Mouse (Mus musculus) embryonic facial prominence, embryonic 11.5 days (tissue): ENCODE measurements at regions not wholly inside any gene's neighbourhood (a gene's known extent, or its start where the extent isn't known, plus 50 kb on each side); places are given as distances from the start of the nearest gene placed in this dataset.

Experiments
- ATAC-seq: fragments of 200-750 bp; cut with Nextera tagmentation; replicated peaks from 2 replicates; pipeline ENCODE4 v1.8.0; 2017; ENCODE audit warnings: low read depth; ENCODE audit not compliant: insufficient number of reproducible peaks, low FRiP score, low TSS enrichment
- DNase-seq: peaks from one replicate; pipeline ENCODE4 v3.0.0-alpha.2; 2015; ENCODE audit warnings: low spot score
- H3K27ac ChIP-seq: fragments of 300-500 bp; sonication (generic); replicated peaks from 2 replicates; pipeline ENCODE4 v1.5.1; 2014; ENCODE audit warnings: mild to moderate bottlenecking, low read depth, low read length, control low read depth
- H3K27me3 ChIP-seq: fragments of 300-500 bp; sonication (generic); 2 replicates; pipeline ENCODE4 v1.6.1; 2014; ENCODE audit warnings: mild to moderate bottlenecking, low read length, moderate library complexity, mixed read lengths; ENCODE audit not compliant: control insufficient read depth, insufficient read depth
- H3K36me3 ChIP-seq: fragments of 300-500 bp; sonication (generic); replicated peaks from 2 replicates; pipeline ENCODE4 v1.6.1; 2014; ENCODE audit warnings: low read depth, mild to moderate bottlenecking, low read length, moderate library complexity, mixed read lengths; ENCODE audit not compliant: control insufficient read depth, insufficient read depth
- H3K4me1 ChIP-seq: fragments of 300-500 bp; sonication (generic); 2 replicates; pipeline ENCODE4 v1.6.1; 2014; ENCODE audit warnings: low read length, mixed read lengths; ENCODE audit not compliant: control insufficient read depth, insufficient read depth
- H3K4me2 ChIP-seq: fragments of 300-500 bp; sonication (generic); 2 replicates; pipeline ENCODE4 v1.6.1; 2014; ENCODE audit warnings: low read depth, mild to moderate bottlenecking, control low read depth, low read length, moderate library complexity
- H3K4me3 ChIP-seq: fragments of 300-500 bp; sonication (generic); 2 replicates; pipeline ENCODE4 v1.5.1; 2014; ENCODE audit warnings: low read depth, low read length, control low read depth
- H3K9ac ChIP-seq: fragments of 300-500 bp; sonication (generic); replicated peaks from 2 replicates; pipeline ENCODE4 v1.6.1; 2014; ENCODE audit warnings: mild to moderate bottlenecking, control low read depth, low read length
- H3K9me3 ChIP-seq: fragments of 300-500 bp; sonication (generic); replicated peaks from 2 replicates; pipeline ENCODE4 v1.6.1; 2016; ENCODE audit warnings: mild to moderate bottlenecking, low read length, inconsistent platforms, mixed read lengths; ENCODE audit not compliant: control insufficient read depth
- WGBS: fragments of 180-500 bp; shearing (Covaris S2); extraction: QIAGEN DNeasy Blood & Tissue Kit; methylation state at CpG from one replicate; pipeline ENCODE4 v1.1.7; 2014; 5-methylcytosine and 5-hydroxymethylcytosine counted together

DNA sequence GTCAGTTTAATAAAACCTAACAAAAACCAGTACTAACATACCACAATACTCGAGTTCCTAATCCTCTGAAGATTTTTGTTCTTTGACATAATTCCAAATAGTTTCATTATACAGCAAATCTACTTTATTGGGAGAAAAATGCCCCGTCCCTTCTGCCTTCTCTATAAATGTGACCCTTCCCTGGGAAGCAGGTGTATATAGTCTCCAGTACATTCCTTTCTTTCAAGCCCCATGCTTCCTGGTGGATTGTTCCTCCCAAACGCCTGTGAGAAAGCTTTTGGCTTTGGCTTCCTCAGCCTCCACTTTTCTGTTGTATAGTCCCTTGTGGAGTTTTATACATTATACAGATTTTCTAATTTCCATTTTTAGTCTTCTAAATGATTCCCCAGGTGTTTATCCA lies 1001.8 kb upstream of the Tenm3 start:
- no peak for DNase-seq
- ATAC-seq: no peak
- no peak overlapping the region for H3K9ac ChIP-seq
- no peak overlapping the region for H3K4me2 ChIP-seq
- 81% methylated on average over 3 of the region's 3 CpGs for WGBS
- no peaks in the 10 kb centered on the region for H3K9me3 ChIP-seq
- no peaks in the 10 kb centered on the region for H3K4me1 ChIP-seq
- H3K4me3 ChIP-seq: no peak overlapping the region
- no peaks in the 10 kb centered on the region for H3K27me3 ChIP-seq
- H3K27ac ChIP-seq: no peak overlapping the region
- H3K36me3 ChIP-seq: no peaks in the 10 kb centered on the region

- no peaks in the 10 kb centered on the region for H3K9me3 ChIP-seq
- H3K36me3 ChIP-seq: no peaks in the 10 kb centered on the region
- H3K27ac ChIP-seq: no peak overlapping the region
- H3K4me3 ChIP-seq: no peak overlapping the region
- H3K4me1 ChIP-seq: no peaks in the 10 kb centered on the region
- DNase-seq (no peak), ATAC-seq (no peak)
- no peak overlapping the region for H3K4me2 ChIP-seq
- H3K9ac ChIP-seq: no peak overlapping the region
- H3K27me3 ChIP-seq: no peaks in the 10 kb centered on the region
Observed at GRCm38 (mm10) chr8:49831970-49832369, 988.2 kb upstream of the Tenm3 start.

DNA sequence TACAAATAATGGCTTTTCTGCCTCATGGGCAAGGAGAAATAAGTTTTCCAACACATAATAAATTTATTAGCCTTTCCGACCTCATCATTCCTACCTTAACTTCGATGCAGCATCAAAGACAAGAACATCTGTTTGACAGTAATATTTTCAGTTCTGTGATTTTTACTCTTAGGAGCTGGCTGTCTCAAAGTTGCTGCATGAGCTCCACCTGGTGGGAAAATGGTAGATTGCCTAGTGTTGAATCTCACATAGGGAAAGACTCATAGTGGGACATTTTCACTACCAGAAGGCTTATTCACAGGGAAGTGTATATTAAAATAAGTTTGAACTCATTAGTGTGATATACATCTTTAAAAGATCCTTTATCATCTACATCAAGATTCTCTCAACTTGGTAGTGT lies 985.6 kb upstream of the Tenm3 start:
- peak; percentile 81 for DNase-seq
- H3K4me1 ChIP-seq: no peaks in the 10 kb centered on the region
- H3K4me3 ChIP-seq: no peak overlapping the region
- H3K9ac ChIP-seq: no peak overlapping the region
- H3K36me3 ChIP-seq: no peaks in the 10 kb centered on the region
- H3K27me3 ChIP-seq: no peaks in the 10 kb centered on the region
- H3K27ac ChIP-seq: no peak overlapping the region
- no peak overlapping the region for H3K4me2 ChIP-seq
- WGBS: 22% methylated on average over 2 of the region's 2 CpGs
- no peaks in the 10 kb centered on the region for H3K9me3 ChIP-seq
- ATAC-seq: no peak

DNA sequence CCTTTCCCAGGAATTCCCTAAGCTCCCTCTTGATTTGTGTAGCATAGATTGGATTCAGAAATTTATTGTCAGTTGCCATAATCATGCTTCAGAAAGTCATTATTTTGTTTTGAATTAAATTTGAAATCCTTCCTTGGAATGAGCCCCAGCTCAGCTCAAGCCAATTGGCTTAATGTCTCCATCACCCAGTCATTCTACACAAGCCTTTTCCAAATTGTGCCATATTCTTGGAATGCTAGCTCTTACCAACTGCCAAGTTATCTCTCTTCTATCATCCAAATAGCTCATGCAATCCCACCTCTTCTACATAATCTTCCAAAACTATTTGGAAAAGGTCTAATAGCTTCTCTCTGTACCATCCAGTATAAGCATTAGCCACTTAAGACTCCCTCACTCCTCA lies 982.5 kb upstream of the Tenm3 start:
- Histone ChIP-seq H3K4me1 (no peaks in the 10 kb centered on the region), H3K4me2 (no peak overlapping the region), H3K9ac (no peak overlapping the region), H3K27me3 (no peaks in the 10 kb centered on the region), H3K36me3 (no peaks in the 10 kb centered on the region), H3K4me3 (no peak overlapping the region), H3K9me3 (no peaks in the 10 kb centered on the region), H3K27ac (no peak overlapping the region)
- no peak for DNase-seq
- ATAC-seq: no peak

GRCm38 (mm10) chr8:49825000-49825399 lies 981.2 kb upstream of the Tenm3 start:
- no peak for ATAC-seq
- Histone ChIP-seq H3K4me1 (no peaks in the 10 kb centered on the region), H3K27ac (no peak overlapping the region), H3K4me3 (no peak overlapping the region), H3K9me3 (no peaks in the 10 kb centered on the region), H3K27me3 (no peaks in the 10 kb centered on the region), H3K4me2 (no peak overlapping the region), H3K36me3 (no peaks in the 10 kb centered on the region), H3K9ac (no peak overlapping the region)
- no peak for DNase-seq
- 85% methylated on average over 5 of the region's 5 CpGs for WGBS

- Histone ChIP-seq H3K36me3 (no peaks in the 10 kb centered on the region), H3K4me3 (no peak overlapping the region), H3K27ac (no peak overlapping the region), H3K9ac (no peak overlapping the region), H3K4me2 (no peak overlapping the region), H3K4me1 (no peaks in the 10 kb centered on the region), H3K9me3 (no peaks in the 10 kb centered on the region), H3K27me3 (no peaks in the 10 kb centered on the region)
- no peak for ATAC-seq
- no peak for DNase-seq
- 64% methylated on average over 2 of the region's 2 CpGs for WGBS
Observed at GRCm38 (mm10) chr8:49822791-49823190, 979.0 kb upstream of the Tenm3 start.

- no peaks in the 10 kb centered on the region for H3K36me3 ChIP-seq
- ATAC-seq (no peak), DNase-seq (no peak)
- H3K4me2 ChIP-seq: no peak overlapping the region
- no peak overlapping the region for H3K27ac ChIP-seq
- no peaks in the 10 kb centered on the region for H3K27me3 ChIP-seq
- no peak overlapping the region for H3K4me3 ChIP-seq
- H3K9me3 ChIP-seq: no peaks in the 10 kb centered on the region
- WGBS: 83% methylated on average over 2 of the region's 2 CpGs
- no peaks in the 10 kb centered on the region for H3K4me1 ChIP-seq
- H3K9ac ChIP-seq: no peak overlapping the region
Observed at GRCm38 (mm10) chr8:49799236-49799635, 955.5 kb upstream of the Tenm3 start.

DNA sequence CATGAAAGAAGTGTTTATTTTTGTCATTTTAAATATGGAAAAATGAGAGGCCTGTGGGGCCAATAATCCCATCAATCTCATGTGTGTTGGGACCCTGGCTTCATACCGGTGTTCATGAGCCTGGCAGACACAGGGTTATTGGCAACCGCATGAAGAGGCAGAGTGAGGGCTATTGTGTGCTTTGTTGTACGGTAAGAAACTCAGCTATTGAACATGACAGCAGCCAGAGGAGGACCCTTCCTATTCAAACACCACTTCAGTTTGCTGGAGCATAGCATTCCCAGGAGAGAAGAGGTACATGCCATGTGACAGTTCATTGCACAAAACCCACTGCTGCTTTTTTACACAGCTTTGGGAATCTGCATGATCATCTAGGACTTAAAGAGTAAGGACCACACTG lies 953.0 kb upstream of the Tenm3 start:
- Histone ChIP-seq H3K27me3 (no peaks in the 10 kb centered on the region), H3K4me2 (no peak overlapping the region), H3K27ac (no peak overlapping the region), H3K4me3 (no peak overlapping the region), H3K4me1 (no peaks in the 10 kb centered on the region), H3K9ac (no peak overlapping the region), H3K36me3 (no peaks in the 10 kb centered on the region), H3K9me3 (no peaks in the 10 kb centered on the region)
- DNase-seq (no peak), ATAC-seq (no peak)
- WGBS: 68% methylated on average over 3 of the region's 3 CpGs

GRCm38 (mm10) chr8:49794491-49794890 lies 950.7 kb upstream of the Tenm3 start:
- DNase-seq: no peak
- Histone ChIP-seq H3K4me1 (no peaks in the 10 kb centered on the region), H3K4me3 (no peak overlapping the region), H3K36me3 (no peaks in the 10 kb centered on the region), H3K27me3 (no peaks in the 10 kb centered on the region), H3K27ac (no peak overlapping the region), H3K9me3 (no peaks in the 10 kb centered on the region), H3K4me2 (no peak overlapping the region), H3K9ac (no peak overlapping the region)
- ATAC-seq: no peak
- 83% methylated on average over 1 of the region's 1 CpGs for WGBS
